Mouse (Mus musculus): ENCODE measurements around the gene Cdc42bpg.

- no peak for TF ChIP-seq POLR2A (IDR thresholded peaks at IDR 0.05; ENCODE audit: extremely low read depth, insufficient read depth, low read length)
- peak; percentile 57 for TF ChIP-seq CTCF (IDR thresholded peaks at IDR 0.05; ENCODE audit: low read depth, low read length)
Observed at GRCm38 (mm10) chr19:6260428-6260827, 45.8 kb upstream of the Cdc42bpg start.
